Mouse (Mus musculus) intestine, postnatal 0 days (tissue): ENCODE measurements around the gene Pgam2. TPM values are rescaled to one million over a fixed set of nuclear protein-coding genes. Genes with fewer than 3 reads are reported as not detected.

Experiments
- ATAC-seq: fragments of 200-750 bp; cut with Nextera tagmentation; 2 replicates; pipeline ENCODE4 v1.8.0; 2017; ENCODE audit warnings: mild to moderate bottlenecking, moderate TSS enrichment, moderate library complexity
- H3K27ac ChIP-seq: fragments of 300-500 bp; sonication (generic); 2 replicates; pipeline ENCODE4 v1.5.1; 2014; ENCODE audit warnings: mild to moderate bottlenecking, low read depth, low read length, moderate library complexity
- H3K27me3 ChIP-seq: fragments of 300-500 bp; sonication (generic); replicated peaks from 2 replicates; pipeline ENCODE4 v1.6.1; 2014; ENCODE audit warnings: low read length, mixed read lengths; ENCODE audit not compliant: control insufficient read depth, insufficient read depth
- H3K36me3 ChIP-seq: fragments of 300-500 bp; sonication (generic); 2 replicates; pipeline ENCODE4 v1.6.1; 2014; ENCODE audit warnings: mild to moderate bottlenecking, moderate library complexity; ENCODE audit not compliant: control insufficient read depth, insufficient read depth
- H3K4me1 ChIP-seq: fragments of 300-500 bp; sonication (generic); replicated peaks from 2 replicates; pipeline ENCODE4 v1.6.1; 2014; ENCODE audit warnings: antibody characterized with exemption, low read length, mixed read lengths; ENCODE audit not compliant: control insufficient read depth, insufficient read depth
- H3K4me2 ChIP-seq: fragments of 300-500 bp; sonication (generic); replicated peaks from 2 replicates; pipeline ENCODE4 v1.6.1; 2014; ENCODE audit warnings: low read depth, mild to moderate bottlenecking, moderate library complexity
- H3K4me3 ChIP-seq: fragments of 300-500 bp; sonication (generic); 2 replicates; pipeline ENCODE4 v1.5.1; 2014; ENCODE audit warnings: low read depth, low read length
- H3K9ac ChIP-seq: fragments of 300-500 bp; sonication (generic); 2 replicates; pipeline ENCODE4 v1.6.1; 2014; ENCODE audit warnings: mild to moderate bottlenecking, low read depth, low read length
- H3K9me3 ChIP-seq: fragments of 300-500 bp; sonication (generic); 2 replicates; pipeline ENCODE4 v1.6.1; 2016; ENCODE audit warnings: mixed run types; ENCODE audit not compliant: control insufficient read depth
- CTCF ChIP-seq: sonication (generic); IDR thresholded peaks from 2 replicates; pipeline ENCODE4 v1.5.1; 2016; ENCODE audit warnings: low read depth, mild to moderate bottlenecking, control low read depth, antibody characterized with exemption, moderate library complexity
- WGBS: fragments of 180-500 bp; shearing (Covaris S2); extraction: QIAGEN DNeasy Blood & Tissue Kit; methylation state at CpG from one replicate; pipeline ENCODE4 v1.1.7; 2014; 5-methylcytosine and 5-hydroxymethylcytosine counted together
- polyA plus RNA-seq: library from polyadenylated mRNA; unstranded; fragments of >200 nt; fragmentation: Nextera tagmentation; extraction: Ambion mirVana; gene quantifications from 2 replicates; pipeline ENCODE4 v1.2.1, GENCODE M21; 2015

The Pgam2 gene
- polyA plus RNA-seq, 1 experiment from 2014 or later: 10.1 TPM

DNA sequence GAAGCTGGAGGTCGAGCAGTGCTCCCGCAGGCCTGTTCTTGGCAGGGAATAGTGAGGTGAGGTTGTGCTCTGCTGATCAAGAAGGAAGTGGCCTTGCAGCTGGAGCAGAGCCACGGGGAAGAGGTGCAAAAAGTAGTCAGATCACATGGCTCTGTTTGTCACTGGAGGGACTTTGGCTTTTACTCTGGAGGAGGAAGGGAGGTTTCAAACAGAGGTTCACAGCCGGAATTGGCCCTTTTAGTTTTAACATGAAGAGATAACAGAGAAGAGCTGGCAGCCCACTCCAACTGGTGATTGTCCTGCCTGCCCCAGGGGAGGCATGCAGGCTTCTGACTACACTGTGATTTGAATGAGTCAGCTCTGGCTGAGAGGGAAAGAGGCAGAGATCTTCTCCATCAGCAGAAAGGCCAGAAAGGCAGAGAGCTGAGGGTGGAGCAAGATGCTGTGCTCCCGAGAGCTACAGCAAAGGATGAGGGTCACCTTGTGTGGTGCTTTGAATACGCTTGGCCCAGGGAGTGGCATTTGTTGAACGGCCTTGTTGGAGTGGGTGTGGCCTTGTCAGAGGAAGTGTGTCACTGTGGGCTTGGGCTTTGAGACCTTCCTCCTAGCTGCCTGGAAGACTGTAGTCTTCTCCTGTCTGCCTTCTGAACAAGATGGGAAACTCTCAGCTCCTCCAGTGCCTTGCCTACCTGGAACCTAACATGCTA lies 43.3 kb upstream of the Pgam2 start:
- Histone ChIP-seq H3K27ac (no peak overlapping the region), H3K27me3 (no peaks in the 10 kb centered on the region), H3K9ac (no peak overlapping the region), H3K4me1 (no peaks in the 10 kb centered on the region), H3K4me3 (no peak overlapping the region), H3K36me3 (no peaks in the 10 kb centered on the region), H3K4me2 (no peak overlapping the region), H3K9me3 (no peaks in the 10 kb centered on the region)
- TF ChIP-seq CTCF: no peak
- peak; percentile 77 for ATAC-seq
- WGBS: 44% methylated on average over 7 of the region's 7 CpGs

DNA sequence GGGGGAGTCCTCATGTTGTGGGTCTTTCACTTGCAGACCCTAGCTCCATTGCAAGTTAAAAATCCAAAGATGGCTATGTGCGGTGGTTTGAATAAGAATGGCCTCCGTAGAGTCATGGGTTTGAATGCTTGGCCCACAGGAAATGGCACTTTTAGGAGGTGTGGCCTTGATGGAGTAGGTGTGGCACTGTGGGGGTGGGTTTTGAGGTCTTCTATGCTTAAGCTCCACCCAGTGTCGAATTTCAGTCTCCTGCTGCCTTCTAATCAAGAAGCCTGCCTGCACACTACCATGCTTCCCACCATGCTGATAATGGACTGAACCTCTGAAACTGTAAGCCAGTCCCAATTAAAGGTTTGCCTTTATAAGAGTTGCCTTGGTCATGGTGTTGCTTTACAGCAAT lies 39.6 kb upstream of the Pgam2 start:
- H3K27ac ChIP-seq: no peak overlapping the region
- ATAC-seq: no peak

DNA sequence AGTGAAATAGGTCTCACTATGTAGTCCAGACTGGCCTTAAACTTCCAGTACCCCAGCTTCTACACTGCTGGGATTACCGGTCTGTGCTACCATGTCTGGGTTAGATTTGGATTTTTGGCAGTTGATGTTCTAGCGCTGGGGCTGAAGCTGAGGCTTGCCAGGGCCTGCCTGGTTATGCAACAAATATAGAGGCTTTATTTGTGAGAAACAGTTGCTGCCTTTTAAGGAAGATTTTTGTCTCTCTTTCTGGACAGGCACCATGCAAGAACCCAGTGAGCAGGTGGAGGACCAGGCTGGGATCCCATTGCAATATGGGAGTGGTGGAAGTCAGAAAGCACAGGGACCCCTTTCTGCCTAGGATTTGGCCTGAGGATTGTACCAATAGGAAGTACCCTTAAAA lies 38.2 kb upstream of the Pgam2 start:
- no peak overlapping the region for H3K9ac ChIP-seq
- no peaks in the 10 kb centered on the region for H3K27me3 ChIP-seq
- TF ChIP-seq CTCF: no peak
- no peaks in the 10 kb centered on the region for H3K36me3 ChIP-seq
- no peak overlapping the region for H3K4me3 ChIP-seq
- H3K4me1 ChIP-seq: peaks cover under 1% of the 10 kb centered on the region; the same call in 1 of the 2 replicates
- ATAC-seq: no peak
- no peak overlapping the region for H3K27ac ChIP-seq
- H3K4me2 ChIP-seq: no peak overlapping the region
- H3K9me3 ChIP-seq: no peaks in the 10 kb centered on the region
- 93% methylated on average over 2 of the region's 2 CpGs for WGBS

More for the DNA sequence above, 39.6 kb upstream of the Pgam2 start:
- TF ChIP-seq CTCF: no peak
- no peak overlapping the region for H3K4me2 ChIP-seq
- no peak overlapping the region for H3K4me3 ChIP-seq
- 87% methylated on average over 3 of the region's 3 CpGs for WGBS
- no peaks in the 10 kb centered on the region for H3K4me1 ChIP-seq
- H3K9ac ChIP-seq: no peak overlapping the region
- no peaks in the 10 kb centered on the region for H3K36me3 ChIP-seq
- no peaks in the 10 kb centered on the region for H3K9me3 ChIP-seq
- no peaks in the 10 kb centered on the region for H3K27me3 ChIP-seq

DNA sequence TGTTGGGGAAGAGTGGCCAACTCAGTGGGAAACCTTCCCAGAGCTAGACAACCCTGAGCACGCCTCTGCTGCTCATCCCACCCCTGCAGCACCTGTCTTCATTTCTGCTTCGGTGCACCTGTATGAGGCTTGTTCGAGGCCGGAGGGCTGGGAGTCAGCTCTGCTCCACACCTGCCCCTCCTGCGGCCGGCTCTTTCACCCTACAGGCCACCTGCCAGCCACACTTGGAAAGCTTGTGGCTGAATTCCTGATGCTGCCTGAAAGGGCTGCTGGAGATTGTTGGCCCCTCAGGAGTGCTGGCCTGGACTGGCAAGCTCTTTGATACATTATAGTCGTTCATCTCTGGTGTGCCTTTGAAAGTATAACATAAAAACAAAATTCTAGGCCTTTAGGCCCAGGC lies 36.8 kb upstream of the Pgam2 start:
- Histone ChIP-seq H3K4me2 (no peak overlapping the region), H3K9me3 (no peaks in the 10 kb centered on the region), H3K27ac (no peak overlapping the region), H3K9ac (no peak overlapping the region), H3K4me1 (peaks cover 7% of the 10 kb centered on the region; the same call in 1 of the 2 replicates), H3K36me3 (peaks cover 4% of the 10 kb centered on the region; the same call in 1 of the 2 replicates), H3K27me3 (no peaks in the 10 kb centered on the region), H3K4me3 (no peak overlapping the region)
- 89% methylated on average over 7 of the region's 7 CpGs for WGBS
- no peak for ATAC-seq
- no peak for TF ChIP-seq CTCF

DNA sequence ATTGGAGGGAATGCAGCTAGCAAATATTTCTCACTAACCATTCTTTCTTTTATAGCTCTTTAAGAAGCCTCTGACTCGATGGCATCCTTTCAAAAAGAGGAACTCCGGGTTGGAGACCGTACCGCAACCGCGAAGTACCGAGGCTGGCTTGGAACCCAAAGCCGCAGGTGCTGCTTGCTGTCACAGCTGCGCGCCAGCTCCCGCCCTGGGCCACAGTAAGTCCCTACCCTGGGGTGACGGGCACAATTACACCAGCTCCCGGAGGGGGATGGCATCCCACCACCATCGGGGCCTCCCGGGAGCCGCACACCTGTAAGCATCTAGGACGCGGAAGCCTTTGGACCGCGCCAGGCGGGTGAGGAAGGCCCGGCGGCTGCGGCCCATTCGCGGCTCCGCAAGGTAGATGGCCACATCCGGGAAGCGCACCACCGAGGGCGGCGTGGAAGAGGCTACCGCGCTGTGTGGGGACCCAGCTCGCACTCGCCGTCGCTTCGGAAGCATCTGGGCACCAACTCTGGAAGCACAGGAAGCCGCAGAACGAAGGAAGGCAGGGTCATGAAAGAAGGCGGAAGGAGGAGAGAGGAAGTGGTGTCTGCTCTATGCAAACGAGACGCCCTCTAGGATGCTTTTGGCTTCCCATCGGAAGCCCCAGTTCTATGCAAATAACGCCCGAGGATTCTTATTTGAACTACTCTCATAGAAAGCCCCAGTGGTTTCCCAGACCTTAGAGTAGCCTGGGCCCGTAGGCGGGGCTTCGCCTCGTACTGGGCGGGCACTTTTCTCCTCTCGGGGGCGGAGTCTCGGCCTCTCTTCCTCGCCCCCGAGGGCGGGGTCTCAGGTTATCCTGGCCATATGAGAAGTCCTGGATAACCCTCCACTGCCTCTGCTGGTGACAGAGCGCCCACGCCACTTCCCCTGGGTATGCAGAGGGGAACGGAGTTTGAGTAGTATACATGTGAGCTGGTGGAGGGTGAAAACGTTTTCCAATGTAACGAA lies 34.0 kb upstream of the Pgam2 start, which contains the start of gene Polm:
Polm (minus strand) TSS at position 766 of the 996 bp plus-strand sequence.
- Histone ChIP-seq H3K9ac (peak within 1 kb of the TSS; percentile 66), H3K9me3 (no peaks in the 10 kb centered on the region), H3K36me3 (peaks cover 31% of the 10 kb centered on the region), H3K27ac (peak within 1 kb of the TSS; percentile 85), H3K4me2 (peak within 1 kb of the TSS; percentile 80), H3K4me3 (peak within 1 kb of the TSS; percentile 57), H3K27me3 (no peaks in the 10 kb centered on the region), H3K4me1 (peaks cover 7% of the 10 kb centered on the region; the same call in 1 of the 2 replicates)
- ATAC-seq: peak; percentile 89
- WGBS: under 1% methylated on average over 63 of the region's 63 CpGs
- TF ChIP-seq CTCF: peak; percentile 88

DNA sequence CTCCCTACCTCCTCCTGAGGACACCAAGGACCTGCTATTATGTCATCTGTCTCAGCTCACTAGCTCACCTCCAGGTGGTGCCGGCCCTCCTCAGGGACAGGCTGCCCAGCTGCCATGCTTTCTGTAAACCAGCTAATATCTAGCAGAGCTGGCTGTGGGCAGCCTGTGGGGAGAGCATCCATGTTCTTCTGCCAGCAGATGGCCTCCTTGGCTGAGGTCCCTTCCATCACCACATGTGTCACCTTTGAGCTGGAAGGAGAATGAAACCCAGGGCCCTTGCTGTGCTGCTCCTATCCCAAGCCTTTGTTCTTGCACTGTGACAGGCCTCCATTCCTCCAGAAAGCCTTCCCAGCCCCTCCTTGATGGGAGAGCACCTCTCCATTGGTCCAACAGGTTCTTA lies 32.6 kb upstream of the Pgam2 start:
- H3K27me3 ChIP-seq: no peaks in the 10 kb centered on the region
- peak; percentile 72 for TF ChIP-seq CTCF
- peaks cover 44% of the 10 kb centered on the region for H3K36me3 ChIP-seq
- H3K4me1 ChIP-seq: peaks cover 7% of the 10 kb centered on the region; the same call in 1 of the 2 replicates
- ATAC-seq: 0 out of 2 replicates have a peak, but pooled peaks have one; percentile 23
- no peak overlapping the region for H3K27ac ChIP-seq
- H3K4me2 ChIP-seq: no peak overlapping the region
- H3K9me3 ChIP-seq: no peaks in the 10 kb centered on the region
- no peak overlapping the region; the same call in 1 of the 2 replicates for H3K9ac ChIP-seq
- no peak overlapping the region for H3K4me3 ChIP-seq
- 53% methylated on average over 1 of the region's 1 CpGs for WGBS
